Mouse (Mus musculus): ENCODE results near the gene Ccdc12. TPM values are rescaled to one million over a fixed set of nuclear protein-coding genes. Genes with fewer than 3 reads are reported as not detected.

Ccdc12 gene
- polyA plus RNA-seq, 1 experiment, result 25.9 TPM

GRCm38 (mm10) chr9:110719977-110720376 lies 63.7 kb downstream of the Ccdc12 start:
- H3K9me3 ChIP-seq (ENCODE audit: control insufficient read depth, low read length), result 0 out of 2 replicates have a peak, but pooled peaks cover 2% of the 10 kb centered on the region
- peaks cover 2% of the 10 kb centered on the region; the same call in 1 of the 2 replicates for H3K27me3 ChIP-seq (ENCODE audit: control insufficient read depth)
- H3K36me3 ChIP-seq (ENCODE audit: control insufficient read depth), result peaks cover 12% of the 10 kb centered on the region
- TF ChIP-seq TAL1 (IDR thresholded peaks at IDR 0.05; ENCODE audit: low read length), result no peak
- TF ChIP-seq GATA1 (IDR thresholded peaks at IDR 0.05; ENCODE audit: low read length), result no peak
- H3K4me3 ChIP-seq (replicated peaks), result no peak overlapping the region
- H3K4me1 ChIP-seq (ENCODE audit: control insufficient read depth), result no peaks in the 10 kb centered on the region; the same call in 1 of the 2 replicates

GRCm38 (mm10) chr9:110722060-110722459 lies 65.8 kb downstream of the Ccdc12 start:
- 0 out of 2 replicates have a peak, but pooled peaks cover 2% of the 10 kb centered on the region for H3K9me3 ChIP-seq (ENCODE audit: control insufficient read depth, low read length)
- H3K4me1 ChIP-seq (ENCODE audit: control insufficient read depth), result peaks cover 3% of the 10 kb centered on the region
- TF ChIP-seq TAL1 (IDR thresholded peaks at IDR 0.05; ENCODE audit: low read length) (no peak), GATA1 (IDR thresholded peaks at IDR 0.05; ENCODE audit: low read length) (no peak)
- H3K4me3 ChIP-seq (replicated peaks), result no peak overlapping the region
- peaks cover 23% of the 10 kb centered on the region for H3K27me3 ChIP-seq (ENCODE audit: control insufficient read depth)
- H3K36me3 ChIP-seq (ENCODE audit: control insufficient read depth), result no peaks in the 10 kb centered on the region; the same call in 1 of the 2 replicates

DNA sequence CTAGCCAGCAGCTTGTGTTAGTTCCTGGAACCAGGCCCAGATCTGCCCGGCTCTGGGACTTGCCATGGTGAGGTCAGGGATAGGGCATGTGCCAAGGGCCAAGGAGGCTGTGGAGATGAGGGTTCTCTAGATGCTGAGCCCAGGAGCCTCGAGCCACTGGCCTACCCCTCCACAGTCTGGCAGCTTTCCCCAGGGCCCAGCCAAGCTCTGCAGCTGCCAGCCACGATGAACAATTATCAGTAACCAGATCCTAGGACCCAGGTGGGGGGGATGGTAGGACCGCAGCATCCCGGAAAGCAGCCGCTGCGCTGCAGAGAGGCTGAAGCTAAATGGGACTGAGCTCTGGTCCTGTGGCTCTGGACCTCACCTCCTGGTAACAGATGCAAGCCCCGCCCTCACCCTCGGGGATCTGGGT lies 69.4 kb downstream of the Ccdc12 start:
- Histone ChIP-seq H3K9me3 (ENCODE audit: control insufficient read depth, low read length) (0 out of 2 replicates have a peak, but pooled peaks cover 2% of the 10 kb centered on the region), H3K4me1 (ENCODE audit: control insufficient read depth) (peaks cover 3% of the 10 kb centered on the region), H3K27me3 (ENCODE audit: control insufficient read depth) (peaks cover 48% of the 10 kb centered on the region), H3K4me3 (replicated peaks) (no peak overlapping the region), H3K36me3 (ENCODE audit: control insufficient read depth) (no peaks in the 10 kb centered on the region; the same call in 1 of the 2 replicates)
- TF ChIP-seq TAL1 (IDR thresholded peaks at IDR 0.05; ENCODE audit: low read length), result no peak
- TF ChIP-seq GATA1 (IDR thresholded peaks at IDR 0.05; ENCODE audit: low read length), result no peak

DNA sequence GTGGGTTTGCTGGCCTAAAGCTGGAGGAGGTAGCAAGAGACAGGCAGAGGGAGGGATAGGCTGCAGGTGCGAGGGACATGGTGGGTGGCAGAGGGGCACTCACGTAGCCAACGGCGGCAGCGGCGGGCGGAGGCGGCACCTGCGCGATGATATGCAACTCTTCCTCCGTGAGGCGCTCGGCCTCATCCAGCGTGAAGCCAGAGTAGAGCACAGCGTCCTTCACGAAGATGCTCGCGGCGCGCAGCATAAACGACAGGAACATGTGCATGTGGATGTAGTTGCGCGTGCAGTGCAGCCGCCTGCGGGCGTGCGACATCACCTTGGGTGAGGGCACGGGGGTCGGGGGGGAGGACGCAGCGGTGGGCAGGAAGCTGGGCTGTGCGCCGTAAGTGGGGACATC lies 70.6 kb downstream of the Ccdc12 start:
- TF ChIP-seq TAL1 (IDR thresholded peaks at IDR 0.05; ENCODE audit: low read length), result no peak
- TF ChIP-seq GATA1 (IDR thresholded peaks at IDR 0.05; ENCODE audit: low read length), result no peak
- no peak overlapping the region for H3K4me3 ChIP-seq (replicated peaks)
- H3K27me3 ChIP-seq (ENCODE audit: control insufficient read depth), result peaks cover 57% of the 10 kb centered on the region
- peaks cover 3% of the 10 kb centered on the region for H3K4me1 ChIP-seq (ENCODE audit: control insufficient read depth)
- H3K36me3 ChIP-seq (ENCODE audit: control insufficient read depth), result no peaks in the 10 kb centered on the region; the same call in 1 of the 2 replicates
- 0 out of 2 replicates have a peak, but pooled peaks cover 2% of the 10 kb centered on the region for H3K9me3 ChIP-seq (ENCODE audit: control insufficient read depth, low read length)

DNA sequence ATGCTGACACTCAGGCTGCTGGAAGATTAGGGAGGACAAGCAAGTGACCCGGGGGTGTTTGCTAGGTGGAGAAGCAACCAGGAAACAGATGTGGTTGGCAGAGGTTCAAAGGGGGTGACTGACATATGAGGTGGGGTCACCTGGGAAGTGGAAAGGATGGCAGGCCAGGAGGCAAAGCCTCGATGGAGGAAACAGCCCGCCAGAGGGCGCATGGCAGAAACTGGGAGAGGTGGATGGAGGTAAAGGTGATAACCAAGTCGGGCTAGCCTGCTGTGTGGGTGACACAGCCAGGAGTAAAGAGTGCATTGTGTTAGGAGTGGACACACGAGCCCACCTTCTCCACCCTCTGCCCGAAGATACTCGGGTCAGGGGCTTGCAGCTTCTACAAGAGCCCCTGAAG lies 73.5 kb downstream of the Ccdc12 start:
- Histone ChIP-seq H3K4me1 (ENCODE audit: control insufficient read depth) (peaks cover 17% of the 10 kb centered on the region), H3K36me3 (ENCODE audit: control insufficient read depth) (no peaks in the 10 kb centered on the region; the same call in 1 of the 2 replicates)

DNA sequence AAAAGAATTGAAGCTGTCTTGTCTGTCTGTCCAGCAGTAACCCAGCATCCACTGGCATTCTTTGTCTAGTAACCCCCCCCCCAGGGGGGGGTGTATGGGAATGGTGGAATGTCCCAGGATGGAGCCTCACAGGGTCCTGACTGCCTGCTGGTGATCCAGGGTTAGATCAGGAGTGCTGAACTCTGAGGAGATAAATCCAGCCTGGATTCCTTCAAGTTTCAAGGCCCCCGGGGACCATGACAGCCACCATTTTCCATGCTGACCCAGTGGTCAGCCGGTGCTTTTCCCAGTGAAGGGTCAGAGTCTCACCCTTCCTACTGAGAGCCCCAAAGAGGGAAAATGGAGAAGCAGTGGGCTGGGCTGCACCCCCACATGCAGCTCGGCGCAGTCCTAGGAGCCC lies 75.6 kb downstream of the Ccdc12 start:
- Histone ChIP-seq H3K4me3 (replicated peaks) (no peak overlapping the region), H3K27me3 (ENCODE audit: control insufficient read depth) (peaks cover 73% of the 10 kb centered on the region), H3K36me3 (ENCODE audit: control insufficient read depth) (no peaks in the 10 kb centered on the region; the same call in 1 of the 2 replicates), H3K4me1 (ENCODE audit: control insufficient read depth) (peaks cover 16% of the 10 kb centered on the region), H3K9me3 (ENCODE audit: control insufficient read depth, low read length) (no peaks in the 10 kb centered on the region)
- TF ChIP-seq GATA1 (IDR thresholded peaks at IDR 0.05; ENCODE audit: low read length) (no peak), TAL1 (IDR thresholded peaks at IDR 0.05; ENCODE audit: low read length) (no peak)

More for the DNA sequence above, 73.5 kb downstream of the Ccdc12 start:
- Histone ChIP-seq H3K4me3 (replicated peaks) (no peak overlapping the region), H3K9me3 (ENCODE audit: control insufficient read depth, low read length) (no peaks in the 10 kb centered on the region), H3K27me3 (ENCODE audit: control insufficient read depth) (peaks cover 79% of the 10 kb centered on the region)
- TF ChIP-seq TAL1 (IDR thresholded peaks at IDR 0.05; ENCODE audit: low read length), result no peak
- TF ChIP-seq GATA1 (IDR thresholded peaks at IDR 0.05; ENCODE audit: low read length), result no peak

DNA sequence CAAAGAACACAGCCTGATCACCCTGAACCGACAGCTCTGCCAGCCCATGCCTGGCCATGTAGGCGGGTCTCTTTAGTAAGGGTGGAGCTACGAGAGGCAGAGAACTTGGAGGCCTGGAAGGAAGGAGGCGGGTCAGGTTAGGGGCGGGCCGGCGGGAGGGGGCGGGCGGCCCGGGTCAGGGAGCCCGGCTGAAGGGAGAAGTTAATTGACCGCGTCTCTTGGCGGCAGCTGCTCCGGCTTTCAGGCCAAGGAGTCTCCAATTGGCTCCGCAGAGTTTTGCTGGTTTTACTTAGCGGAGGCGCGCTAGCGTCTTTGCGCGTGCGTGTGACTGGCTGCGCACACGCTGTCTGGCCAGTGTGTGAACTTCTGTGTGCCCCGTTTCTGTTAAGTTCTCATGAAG lies 76.3 kb downstream of the Ccdc12 start:
- Histone ChIP-seq H3K4me1 (ENCODE audit: control insufficient read depth) (peaks cover 14% of the 10 kb centered on the region), H3K9me3 (ENCODE audit: control insufficient read depth, low read length) (no peaks in the 10 kb centered on the region), H3K27me3 (ENCODE audit: control insufficient read depth) (peaks cover 65% of the 10 kb centered on the region), H3K4me3 (replicated peaks) (peak overlapping the region; percentile 55), H3K36me3 (ENCODE audit: control insufficient read depth) (no peaks in the 10 kb centered on the region)
- TF ChIP-seq TAL1 (IDR thresholded peaks at IDR 0.05; ENCODE audit: low read length) (no peak), GATA1 (IDR thresholded peaks at IDR 0.05; ENCODE audit: low read length) (no peak)

DNA sequence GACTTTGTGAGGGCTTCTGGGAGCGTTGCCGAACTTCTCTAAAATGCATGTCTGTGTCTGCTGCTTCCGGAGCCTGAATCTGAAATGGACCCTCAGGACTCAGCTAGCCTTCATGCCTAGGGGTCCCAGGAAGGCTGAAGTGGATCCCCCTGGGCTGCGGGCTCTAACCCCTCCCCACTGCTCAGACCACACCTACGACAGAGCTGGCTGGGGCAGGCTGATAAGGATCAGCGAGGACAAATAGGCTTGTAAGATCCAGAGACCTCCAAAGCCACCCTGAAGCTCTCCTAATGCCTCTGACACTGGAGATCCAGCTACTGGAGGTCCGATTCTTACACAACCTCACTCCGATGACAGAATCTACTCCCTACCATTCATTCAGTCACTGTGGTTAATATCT lies 76.8 kb downstream of the Ccdc12 start:
- Histone ChIP-seq H3K4me3 (replicated peaks) (peak overlapping the region; percentile 55), H3K9me3 (ENCODE audit: control insufficient read depth, low read length) (no peaks in the 10 kb centered on the region), H3K27me3 (ENCODE audit: control insufficient read depth) (peaks cover 61% of the 10 kb centered on the region), H3K4me1 (ENCODE audit: control insufficient read depth) (peaks cover 14% of the 10 kb centered on the region), H3K36me3 (ENCODE audit: control insufficient read depth) (no peaks in the 10 kb centered on the region)
- no peak for TF ChIP-seq GATA1 (IDR thresholded peaks at IDR 0.05; ENCODE audit: low read length)

DNA sequence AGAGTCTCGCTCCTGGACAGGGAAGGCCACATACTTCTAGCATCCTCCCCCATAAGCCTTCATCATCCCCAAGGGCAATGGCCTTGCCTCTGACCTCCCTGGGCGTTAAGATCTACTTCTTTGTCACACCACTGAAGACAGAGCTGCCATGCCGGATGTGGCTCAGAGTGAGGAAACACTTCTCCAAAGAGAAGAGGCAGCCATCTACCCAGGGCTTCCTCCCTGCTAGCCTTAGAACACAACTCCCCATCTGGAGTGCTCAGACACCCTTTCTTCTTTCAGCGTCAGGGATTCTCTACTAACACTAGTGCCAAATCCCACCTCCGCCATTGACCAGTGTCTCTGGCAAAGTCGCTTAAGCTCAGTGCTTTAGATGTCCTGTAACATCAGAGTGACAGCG lies 77.9 kb downstream of the Ccdc12 start:
- TF ChIP-seq TAL1 (IDR thresholded peaks at IDR 0.05; ENCODE audit: low read length), result no peak
- no peak for TF ChIP-seq GATA1 (IDR thresholded peaks at IDR 0.05; ENCODE audit: low read length)
- peaks cover 55% of the 10 kb centered on the region for H3K27me3 ChIP-seq (ENCODE audit: control insufficient read depth)

DNA sequence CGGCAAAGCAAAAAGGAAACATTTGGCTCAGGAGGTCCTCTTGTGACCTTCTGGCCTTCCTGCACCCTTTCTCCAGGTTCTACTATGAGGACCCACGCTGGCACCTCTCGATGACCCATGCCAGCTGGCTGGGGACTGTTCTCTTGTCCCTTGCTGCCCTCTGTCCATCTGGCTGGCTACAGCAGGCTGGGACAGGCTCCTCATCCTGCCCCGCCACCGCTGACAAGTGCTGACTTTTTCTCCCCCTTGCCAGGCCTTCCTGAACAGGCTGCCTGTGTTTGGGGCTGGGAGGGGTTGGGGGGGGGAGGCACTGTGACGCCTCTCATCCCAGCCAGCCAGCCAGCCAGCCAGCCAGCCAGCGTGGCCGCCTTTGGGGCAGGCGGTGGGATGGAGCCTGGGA lies 80.1 kb downstream of the Ccdc12 start:
- Histone ChIP-seq H3K36me3 (ENCODE audit: control insufficient read depth) (no peaks in the 10 kb centered on the region), H3K4me1 (ENCODE audit: control insufficient read depth) (peaks cover 14% of the 10 kb centered on the region), H3K9me3 (ENCODE audit: control insufficient read depth, low read length) (no peaks in the 10 kb centered on the region), H3K4me3 (replicated peaks) (no peak overlapping the region), H3K27me3 (ENCODE audit: control insufficient read depth) (peaks cover 64% of the 10 kb centered on the region)
- no peak for TF ChIP-seq GATA1 (IDR thresholded peaks at IDR 0.05; ENCODE audit: low read length)
- no peak for TF ChIP-seq TAL1 (IDR thresholded peaks at IDR 0.05; ENCODE audit: low read length)

More for the DNA sequence above, 77.9 kb downstream of the Ccdc12 start:
- no peak overlapping the region for H3K4me3 ChIP-seq (replicated peaks)
- peaks cover 14% of the 10 kb centered on the region for H3K4me1 ChIP-seq (ENCODE audit: control insufficient read depth)
- H3K36me3 ChIP-seq (ENCODE audit: control insufficient read depth), result no peaks in the 10 kb centered on the region
- H3K9me3 ChIP-seq (ENCODE audit: control insufficient read depth, low read length), result no peaks in the 10 kb centered on the region

Data from erythroblast, embryonic 14.5 days (primary cell).